Mouse (Mus musculus) liver, embryonic 14.5 days (tissue): ENCODE data around the gene Dll1.

Experiments used
- CTCF ChIP-seq: IDR thresholded peaks from 2 replicates; pipeline ENCODE4 v1.5.1; 2016; ENCODE audit warnings: antibody characterized with exemption, low read depth, control low read depth
- EP300 ChIP-seq: IDR thresholded peaks from 2 replicates; pipeline ENCODE4 v1.6.1; 2016; ENCODE audit warnings: antibody characterized with exemption, low read depth

GRCm38 (mm10) chr17:15327106-15327505, 49.6 kb downstream of the Dll1 start:
- no peak for TF ChIP-seq CTCF
- TF ChIP-seq EP300 = no peak
